Mouse (Mus musculus): ENCODE results near the gene Mtfmt. TPM values are rescaled to one million over a fixed set of nuclear protein-coding genes. Genes with fewer than 3 reads are reported as not detected.
A peak's percentile ranks its signal among the peaks of the same experiment; 100 is the strongest.

Gene Mtfmt
- total RNA-seq, 2 experiments from 2014 or later = 19.3 to 21.3 TPM

GRCm38 (mm10) chr9:65502146-65502545 lies 66.6 kb downstream of the Mtfmt start:
- DNase-seq (ENCODE audit: low spot score in 2 of 2) = peak in 1 of 2 experiments; percentile 24

Other genes starting within 250 kb of the Mtfmt start
- gene Parp16, start 240.4 kb upstream of the Mtfmt start, total RNA-seq (2021) = 1 to 10 TPM; 4.5 to 5.6 TPM
- under 1 TPM in 1 of 2 experiments, not detected in 1; 0.18 TPM for gene Cilp, start 170.6 kb upstream of the Mtfmt start, total RNA-seq (2021)
- 10 to 100 TPM; 27.8 to 31.6 TPM for gene Clpx, start 141.5 kb upstream of the Mtfmt start, total RNA-seq (2021)
- 10 to 100 TPM; 23.2 to 25.4 TPM for gene Pdcd7, start 89.7 kb upstream of the Mtfmt start, total RNA-seq (2021)
- gene Ubap1l, start 74.7 kb upstream of the Mtfmt start, total RNA-seq (2021) = 1 to 10 TPM; 4.6 to 5.3 TPM
- under 1 TPM; 0.13 to 0.43 TPM for gene Kbtbd13, start 44.1 kb upstream of the Mtfmt start, total RNA-seq (2021)
- gene Rasl12, start 37.3 kb upstream of the Mtfmt start, total RNA-seq (2021) = 1 to 10 TPM; 4.1 to 5.3 TPM
- gene Slc51b, start 12.8 kb upstream of the Mtfmt start, total RNA-seq (2021) = not detected
- 10 to 100 TPM; 27.2 to 34.5 TPM for gene Spg21, start 25.2 kb downstream of the Mtfmt start, total RNA-seq (2021)
- 1 to 10 TPM; 1.5 to 2.0 TPM for gene Ankdd1a, start 84.4 kb downstream of the Mtfmt start, total RNA-seq (2021)
- 1 to 10 TPM; 5.6 to 8.4 TPM for gene Plekho2, start 144.3 kb downstream of the Mtfmt start, total RNA-seq (2021)
- gene Pif1, start 151.4 kb downstream of the Mtfmt start, total RNA-seq (2021) = 1 to 10 TPM; 1.1 to 1.4 TPM
- gene Rbpms2, start 193.9 kb downstream of the Mtfmt start, total RNA-seq (2021) = 1 to 10 TPM; 1.9 to 2.4 TPM
- gene Oaz2, start 232.2 kb downstream of the Mtfmt start, total RNA-seq (2021) = 100 to 1,000 TPM; 202 to 214 TPM